Mouse (Mus musculus): ENCODE data around the gene Mettl7a2. TPM values are rescaled to one million over a fixed set of nuclear protein-coding genes. Genes with fewer than 3 reads are reported as not detected.
"Not testable (repeated sequence)": the region's sequence is repeated elsewhere in the genome, so short reads cannot be mapped to it uniquely, and the experiment has no call there.

Mettl7a2 gene
- polyA plus RNA-seq (2015; fragmentation: Nextera tagmentation; extraction: Ambion mirVana) = not detected in 2 replicates

DNA sequence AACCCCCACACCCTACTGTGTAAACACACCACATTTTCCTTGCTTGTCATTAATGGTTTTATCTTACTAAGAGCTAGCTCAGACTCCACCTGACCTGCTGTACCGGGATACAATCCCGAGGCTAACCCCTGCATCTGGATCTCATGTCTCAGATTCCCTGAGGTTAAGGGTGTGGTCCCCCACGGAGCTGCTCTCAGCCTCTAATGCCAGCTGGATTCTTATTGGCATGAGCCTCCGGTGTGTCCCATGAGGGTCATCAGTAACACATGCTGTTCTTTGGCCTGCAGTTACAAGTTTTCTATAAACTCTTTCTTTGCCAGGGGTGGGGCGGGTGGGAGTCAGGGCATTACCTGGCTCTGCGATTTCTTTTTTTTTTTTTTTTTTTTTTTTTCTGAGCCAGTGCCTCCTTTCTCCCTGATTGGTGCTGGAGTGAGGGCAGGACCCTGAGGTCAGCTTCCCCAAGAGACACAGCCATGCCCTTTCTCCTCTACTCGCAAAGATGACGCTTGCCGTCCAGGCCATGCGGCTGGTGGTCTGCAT is at the start of gene Mettl7a2, which contains the start of gene Methig1:
Mettl7a2 (plus strand) TSS at position 490 of the 540 bp plus-strand sequence.
Methig1 (plus strand) TSS at position 439 of the 540 bp plus-strand sequence.
- Histone ChIP-seq H3K36me3 (no peaks in the 10 kb centered on the region), H3K4me2 (replicated peaks) (no peak within 1 kb of the TSS), H3K9me3 (no peaks in the 10 kb centered on the region), H3K4me1 (replicated peaks) (no peaks in the 10 kb centered on the region), H3K9ac (replicated peaks) (no peak within 1 kb of the TSS), H3K27ac (no peak within 1 kb of the TSS), H3K4me3 (replicated peaks) (no peak within 1 kb of the TSS), H3K27me3 (no peaks in the 10 kb centered on the region)
- WGBS = 92% methylated on average over 10 of the region's 10 CpGs
- no peak for ATAC-seq

DNA sequence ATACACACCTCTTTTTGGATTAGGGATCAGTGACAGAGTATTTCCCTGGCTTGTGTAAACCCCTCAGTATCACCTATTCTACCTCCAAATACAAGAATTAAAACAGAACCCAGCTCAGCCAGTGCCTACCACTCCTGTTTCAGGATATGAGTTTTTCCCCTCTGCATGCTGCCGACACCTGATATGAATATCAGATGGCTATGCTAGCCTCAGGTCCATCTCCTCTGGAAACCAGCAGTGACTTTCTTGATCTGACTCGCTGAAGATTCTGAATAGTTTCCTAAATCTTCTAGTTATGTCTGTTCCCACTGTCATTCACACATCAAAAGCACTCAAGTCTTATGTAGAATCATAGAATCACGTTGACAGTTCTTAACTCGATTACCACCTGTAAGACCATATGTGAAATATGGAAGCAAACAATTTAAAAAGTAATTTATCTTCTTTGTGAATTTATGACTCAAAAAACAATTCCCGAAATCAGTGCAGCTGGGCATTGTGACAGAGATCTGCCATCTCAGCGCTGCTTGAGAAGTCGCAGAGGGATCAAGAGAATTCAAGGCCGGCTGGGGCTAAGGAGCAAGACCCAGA is 49.5 kb upstream of the Mettl7a2 start:
- 52% methylated on average over 8 of the region's 8 CpGs for WGBS
- peaks cover 17% of the 10 kb centered on the region for H3K4me1 ChIP-seq (replicated peaks)
- H3K4me3 ChIP-seq (replicated peaks) = peak overlapping the region; percentile 57
- no peaks in the 10 kb centered on the region for H3K36me3 ChIP-seq
- no peaks in the 10 kb centered on the region for H3K9me3 ChIP-seq
- H3K27ac ChIP-seq = peak overlapping the region; percentile 91
- no peak overlapping the region for H3K9ac ChIP-seq (replicated peaks)
- peak overlapping the region; percentile 71 for H3K4me2 ChIP-seq (replicated peaks)
- no peak for ATAC-seq
- H3K27me3 ChIP-seq = no peaks in the 10 kb centered on the region

DNA sequence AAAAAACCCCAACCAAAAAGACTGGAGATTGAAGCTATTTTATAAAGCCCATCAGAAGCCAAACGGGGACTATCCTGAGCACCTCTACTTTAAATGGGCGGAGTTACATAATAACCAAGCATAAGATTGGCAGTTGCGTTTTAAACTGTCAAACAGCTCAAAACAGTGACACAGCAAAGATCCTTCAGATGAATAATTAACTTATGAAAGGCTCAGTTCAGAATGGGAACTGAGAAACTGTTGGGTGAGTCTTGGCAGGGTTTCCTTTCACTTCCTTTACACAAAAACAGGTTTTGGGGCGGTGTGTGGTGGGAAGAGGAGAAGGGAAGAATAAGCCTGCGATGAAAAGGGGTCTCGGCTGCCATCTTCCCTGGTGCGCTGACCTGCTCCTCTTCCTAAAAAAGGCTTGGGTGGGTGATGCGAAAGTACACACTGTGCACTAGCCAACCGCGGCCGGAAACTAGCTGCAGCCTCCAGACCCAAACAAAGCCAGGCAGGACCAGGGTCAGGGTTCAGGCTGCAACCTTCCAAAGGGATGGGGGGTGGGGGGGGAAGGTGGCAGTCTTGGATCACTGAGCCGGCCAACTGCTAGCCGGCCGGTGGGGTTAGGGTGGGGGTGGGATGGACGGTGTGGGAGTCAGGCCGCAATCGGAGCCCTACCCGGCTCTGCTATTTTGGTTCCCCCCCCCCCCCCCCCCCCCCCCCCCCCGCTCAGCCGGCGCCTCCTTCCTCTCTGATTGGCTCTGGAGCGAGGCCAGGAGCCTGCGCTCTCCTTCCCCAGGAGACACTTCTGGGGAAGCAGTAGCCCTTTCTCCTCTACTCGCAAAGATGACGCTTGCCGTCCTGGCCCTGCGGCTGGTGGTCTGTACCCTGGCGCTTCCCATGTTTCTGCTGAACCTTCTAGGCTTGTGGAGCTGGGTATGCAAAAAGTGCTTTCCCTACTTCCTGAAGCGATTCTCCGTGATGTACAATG is 48.7 kb upstream of the Mettl7a2 start, which contains the start of gene Mettl7a1:
Mettl7a1 (plus strand) TSS at position 122 of the 973 bp plus-strand sequence.
- H3K4me1 ChIP-seq (replicated peaks) = peaks cover 17% of the 10 kb centered on the region
- no peaks in the 10 kb centered on the region for H3K9me3 ChIP-seq
- 3% methylated on average over 22 of the region's 30 CpGs for WGBS
- H3K4me3 ChIP-seq (replicated peaks) = peak within 1 kb of the TSS; percentile 57
- no peaks in the 10 kb centered on the region for H3K27me3 ChIP-seq
- H3K9ac ChIP-seq (replicated peaks) = peak within 1 kb of the TSS; percentile 77
- H3K4me2 ChIP-seq (replicated peaks) = peak within 1 kb of the TSS; percentile 71
- peak within 1 kb of the TSS; percentile 91 for H3K27ac ChIP-seq
- ATAC-seq = peak; percentile 90
- H3K36me3 ChIP-seq = no peaks in the 10 kb centered on the region

DNA sequence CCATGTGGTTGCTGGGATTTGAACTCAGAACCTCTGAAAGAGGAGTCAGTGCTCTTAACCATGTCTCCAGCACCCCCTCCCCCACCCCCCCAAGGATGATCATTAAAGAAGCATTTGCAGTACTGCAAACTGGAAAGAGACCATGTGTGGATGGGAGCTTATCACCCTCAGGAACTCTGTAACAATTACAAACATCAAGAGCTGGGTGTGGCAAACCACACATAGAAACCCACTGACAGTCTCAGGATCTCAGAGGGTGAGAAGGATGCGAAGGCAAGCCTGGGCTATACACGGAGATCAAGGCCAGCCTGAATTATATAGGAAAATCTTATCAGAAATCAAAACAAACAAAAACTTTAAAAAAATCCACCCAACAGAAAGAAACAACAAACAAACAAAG is 46.8 kb upstream of the Mettl7a2 start:
- Histone ChIP-seq H3K4me2 (replicated peaks) (no peak overlapping the region), H3K27me3 (no peaks in the 10 kb centered on the region), H3K4me1 (replicated peaks) (peaks cover 17% of the 10 kb centered on the region), H3K9ac (replicated peaks) (no peak overlapping the region), H3K9me3 (no peaks in the 10 kb centered on the region), H3K4me3 (replicated peaks) (no peak overlapping the region), H3K36me3 (no peaks in the 10 kb centered on the region), H3K27ac (no peak overlapping the region)
- 78% methylated on average over 2 of the region's 2 CpGs for WGBS
- no peak for ATAC-seq

DNA sequence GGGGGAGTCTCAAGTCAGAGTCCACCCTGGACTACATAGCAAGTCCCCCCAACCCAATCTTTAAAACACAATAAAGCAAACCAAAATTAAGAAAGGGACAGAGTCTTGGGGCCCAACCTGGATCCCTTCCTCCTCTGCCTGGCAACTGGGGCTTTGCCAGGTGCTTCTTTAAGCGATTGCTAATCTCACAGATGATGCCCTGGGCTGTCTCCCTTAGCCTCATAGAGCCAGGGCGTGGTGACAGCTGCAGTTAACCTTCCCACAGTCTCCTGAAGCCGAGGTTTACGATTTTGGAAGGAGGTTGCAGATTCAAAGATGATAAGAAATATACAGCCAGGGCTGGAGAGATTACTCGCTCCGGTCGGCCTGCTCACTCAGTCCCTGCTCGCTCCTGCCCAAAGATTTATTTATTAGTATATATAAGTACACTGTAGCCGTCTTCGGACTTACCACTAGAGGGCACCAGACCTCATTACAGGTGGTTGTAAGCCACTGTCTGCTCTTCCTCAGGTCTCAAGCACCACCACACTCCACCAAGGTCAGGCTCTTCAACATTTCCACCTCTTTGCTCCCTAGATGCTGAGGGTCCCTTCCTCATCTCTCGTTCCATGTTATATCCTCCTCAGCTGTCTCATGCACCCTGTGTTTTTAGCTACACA is 45.4 kb upstream of the Mettl7a2 start:
- H3K9ac ChIP-seq (replicated peaks); H3K36me3 ChIP-seq; H3K27ac ChIP-seq; H3K4me2 ChIP-seq (replicated peaks); H3K4me3 ChIP-seq (replicated peaks); H3K9me3 ChIP-seq; H3K27me3 ChIP-seq: not testable (repeated sequence)
- 54% methylated on average over 11 of the region's 11 CpGs for WGBS
- peaks cover 17% of the 10 kb centered on the region for H3K4me1 ChIP-seq (replicated peaks)
- ATAC-seq = 0 out of 2 replicates have a peak, but pooled peaks have one; percentile 55

DNA sequence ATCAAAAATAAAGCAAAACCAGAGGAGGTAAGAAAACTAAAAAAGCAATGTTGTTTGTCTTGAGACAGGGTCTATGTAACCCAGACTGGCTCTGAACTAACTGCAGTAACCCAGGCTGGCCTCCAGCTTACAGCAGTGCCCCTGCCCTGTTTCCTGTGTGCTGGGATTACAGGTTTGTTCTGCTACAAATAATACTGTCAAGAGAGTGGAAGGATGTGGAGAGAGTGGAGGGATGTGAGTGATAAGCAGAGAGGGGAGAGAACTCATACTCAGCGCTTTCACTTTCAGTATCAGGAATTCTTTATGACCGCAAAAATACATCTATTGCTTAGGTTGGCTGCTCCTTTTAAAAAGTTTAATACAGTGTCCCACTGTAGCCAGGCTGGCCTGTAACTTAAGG is 40.7 kb upstream of the Mettl7a2 start:
- H3K4me1 ChIP-seq (replicated peaks) = peaks cover 3% of the 10 kb centered on the region; the same call in 1 of the 2 replicates
- 100% methylated on average over 2 of the region's 2 CpGs for WGBS
- no peaks in the 10 kb centered on the region for H3K9me3 ChIP-seq
- H3K4me3 ChIP-seq (replicated peaks) = no peak overlapping the region
- peaks cover 16% of the 10 kb centered on the region for H3K36me3 ChIP-seq
- H3K27me3 ChIP-seq = no peaks in the 10 kb centered on the region
- no peak for ATAC-seq
- no peak overlapping the region for H3K4me2 ChIP-seq (replicated peaks)
- H3K9ac ChIP-seq (replicated peaks) = no peak overlapping the region
- no peak overlapping the region for H3K27ac ChIP-seq

DNA sequence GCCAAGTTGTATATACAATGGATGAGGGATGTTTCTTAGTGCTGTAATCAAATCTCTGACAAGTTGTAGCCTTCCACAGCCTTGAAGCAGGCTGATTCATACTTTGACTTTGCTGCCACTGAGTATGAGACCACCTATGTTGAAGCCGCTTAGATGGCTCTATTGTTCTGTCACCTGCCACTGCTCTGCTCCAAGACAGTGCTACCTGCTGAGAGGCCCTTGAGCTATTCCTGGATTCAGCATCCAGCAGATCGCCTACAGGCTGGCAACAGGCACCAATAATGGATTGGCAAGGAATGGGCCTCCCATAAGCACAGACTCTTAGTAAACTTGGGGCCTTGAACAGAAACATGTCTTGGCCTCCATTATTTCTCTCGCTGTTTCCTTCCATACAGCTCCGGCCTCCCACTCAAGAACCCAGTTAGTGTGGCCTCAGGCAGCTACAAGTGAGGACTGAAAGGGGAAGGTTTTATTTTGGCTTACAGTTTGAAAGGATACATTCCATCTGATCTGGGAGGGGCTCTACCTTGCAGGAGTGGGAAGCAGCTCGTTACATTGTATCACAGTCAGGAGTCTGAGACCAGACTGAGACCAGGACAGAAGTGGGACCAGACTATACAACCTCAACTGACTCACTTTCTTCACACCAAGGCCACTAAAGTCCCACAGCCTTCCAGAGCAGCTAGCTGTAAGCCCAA is 38.4 kb upstream of the Mettl7a2 start:
- WGBS = 94% methylated on average over 5 of the region's 5 CpGs
- H3K4me1 ChIP-seq (replicated peaks) = no peaks in the 10 kb centered on the region
- ATAC-seq = no peak

DNA sequence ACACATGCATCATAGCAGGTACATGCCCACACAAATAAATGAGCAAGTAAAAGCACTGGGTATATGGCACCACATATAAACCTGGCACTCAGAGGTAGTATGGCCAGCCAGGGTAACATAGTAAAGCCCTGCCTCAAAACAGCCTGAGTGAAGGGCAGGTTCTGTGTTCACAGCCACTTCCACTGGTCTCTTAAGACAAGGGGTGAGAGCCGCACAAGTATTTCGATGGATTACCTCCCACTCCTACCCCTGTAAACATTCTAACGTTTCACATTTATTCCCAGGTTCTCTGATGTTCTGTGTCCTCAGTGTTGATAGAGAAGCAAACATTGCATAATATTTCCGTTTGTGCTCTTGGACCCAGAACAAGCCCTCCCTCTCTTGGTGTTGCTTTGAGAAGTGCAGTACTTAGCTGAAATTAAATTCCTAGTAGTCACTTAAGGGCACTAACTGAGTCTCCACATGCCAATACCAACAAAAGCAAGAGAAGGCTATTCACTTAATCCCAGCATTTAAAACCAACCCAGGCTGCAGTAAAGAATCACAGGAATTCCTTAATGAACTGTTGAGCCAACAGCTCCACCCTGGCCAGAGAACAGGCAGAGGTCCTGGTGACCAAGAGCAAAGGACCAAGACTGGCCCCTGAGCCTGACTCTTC is 34.9 kb upstream of the Mettl7a2 start:
- 63% methylated on average over 4 of the region's 4 CpGs for WGBS
- ATAC-seq = not testable (repeated sequence)

More for the DNA sequence above, 38.4 kb upstream of the Mettl7a2 start:
- no peaks in the 10 kb centered on the region for H3K27me3 ChIP-seq
- no peak overlapping the region for H3K4me2 ChIP-seq (replicated peaks)
- no peak overlapping the region for H3K27ac ChIP-seq
- no peak overlapping the region for H3K9ac ChIP-seq (replicated peaks)
- peaks cover 16% of the 10 kb centered on the region for H3K36me3 ChIP-seq
- H3K9me3 ChIP-seq = no peaks in the 10 kb centered on the region
- H3K4me3 ChIP-seq (replicated peaks) = no peak overlapping the region

DNA sequence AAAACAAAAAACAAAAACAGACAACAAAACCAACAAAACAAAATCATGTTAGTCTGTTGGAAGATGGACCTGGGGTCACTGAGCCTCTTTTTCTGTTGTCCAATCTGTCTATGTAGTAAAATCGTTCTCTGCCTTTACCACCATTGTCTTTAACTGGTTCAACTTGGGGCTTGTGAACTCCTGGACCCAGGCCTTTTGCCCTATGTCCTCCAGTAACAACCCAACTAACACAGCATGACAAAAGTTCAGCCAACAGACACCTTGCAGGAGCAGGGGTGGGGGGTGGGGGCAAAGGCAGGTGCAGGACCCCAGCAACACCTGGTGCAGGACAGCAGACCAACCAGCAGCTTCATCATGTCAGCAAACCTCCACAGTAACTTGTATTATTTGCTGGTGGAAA is 33.1 kb upstream of the Mettl7a2 start:
- WGBS = 84% methylated on average over 1 of the region's 1 CpGs
- H3K4me2 ChIP-seq (replicated peaks) = no peak overlapping the region
- peaks cover 1% of the 10 kb centered on the region for H3K36me3 ChIP-seq
- H3K9ac ChIP-seq (replicated peaks) = no peak overlapping the region
- no peaks in the 10 kb centered on the region for H3K9me3 ChIP-seq
- H3K27ac ChIP-seq = no peak overlapping the region
- no peaks in the 10 kb centered on the region for H3K27me3 ChIP-seq
- ATAC-seq = no peak
- no peaks in the 10 kb centered on the region for H3K4me1 ChIP-seq (replicated peaks)
- no peak overlapping the region for H3K4me3 ChIP-seq (replicated peaks)

More for the DNA sequence above, 34.9 kb upstream of the Mettl7a2 start:
- H3K4me3 ChIP-seq (replicated peaks); H3K27me3 ChIP-seq; H3K4me1 ChIP-seq (replicated peaks); H3K27ac ChIP-seq; H3K9me3 ChIP-seq; H3K4me2 ChIP-seq (replicated peaks); H3K9ac ChIP-seq (replicated peaks): not testable (repeated sequence)
- peaks cover 13% of the 10 kb centered on the region for H3K36me3 ChIP-seq

DNA sequence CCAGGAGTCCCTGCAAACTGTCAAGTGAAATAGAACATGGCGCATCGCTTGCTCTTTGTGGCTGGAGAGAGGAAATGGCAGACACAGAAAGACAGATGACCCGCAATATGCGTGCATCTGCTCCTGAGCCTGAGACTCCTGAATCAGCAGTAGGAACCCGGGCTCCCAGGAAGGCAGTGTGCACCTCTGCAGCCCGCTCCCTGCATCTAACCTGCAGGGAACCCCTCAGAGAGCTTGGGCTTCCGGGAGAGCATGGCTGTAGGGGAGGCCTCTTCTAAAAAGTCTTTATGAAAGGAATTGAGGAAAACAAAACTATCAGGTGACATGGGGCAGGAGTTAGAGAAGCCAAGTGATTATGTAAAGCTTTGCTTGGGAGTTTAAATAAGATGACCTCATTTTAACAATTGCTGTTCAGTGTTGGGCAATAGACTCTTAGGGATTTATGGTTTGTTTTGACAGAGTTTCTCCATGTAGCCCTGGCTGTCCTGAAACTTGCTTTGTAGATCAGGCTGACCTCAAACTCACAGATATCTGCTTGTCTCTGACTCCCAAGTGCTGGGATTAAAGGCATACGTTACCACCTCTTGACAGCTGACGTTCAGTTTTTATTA is 32.6 kb upstream of the Mettl7a2 start:
- no peak overlapping the region for H3K9ac ChIP-seq (replicated peaks)
- no peak overlapping the region for H3K4me2 ChIP-seq (replicated peaks)
- no peak for ATAC-seq
- H3K36me3 ChIP-seq = no peaks in the 10 kb centered on the region
- no peak overlapping the region for H3K27ac ChIP-seq
- WGBS = 85% methylated on average over 9 of the region's 9 CpGs
- H3K4me1 ChIP-seq (replicated peaks) = no peaks in the 10 kb centered on the region
- H3K9me3 ChIP-seq = no peaks in the 10 kb centered on the region
- no peak overlapping the region for H3K4me3 ChIP-seq (replicated peaks)
- no peaks in the 10 kb centered on the region for H3K27me3 ChIP-seq

Data from midbrain, embryonic 13.5 days (tissue).